Mouse (Mus musculus): ENCODE measurements around the gene Sept6. TPM values are rescaled to one million over a fixed set of nuclear protein-coding genes. Genes with fewer than 3 reads are reported as not detected.

The Sept6 gene
- polyA plus RNA-seq, 1 experiment from 2014 or later: 78.2 TPM

DNA sequence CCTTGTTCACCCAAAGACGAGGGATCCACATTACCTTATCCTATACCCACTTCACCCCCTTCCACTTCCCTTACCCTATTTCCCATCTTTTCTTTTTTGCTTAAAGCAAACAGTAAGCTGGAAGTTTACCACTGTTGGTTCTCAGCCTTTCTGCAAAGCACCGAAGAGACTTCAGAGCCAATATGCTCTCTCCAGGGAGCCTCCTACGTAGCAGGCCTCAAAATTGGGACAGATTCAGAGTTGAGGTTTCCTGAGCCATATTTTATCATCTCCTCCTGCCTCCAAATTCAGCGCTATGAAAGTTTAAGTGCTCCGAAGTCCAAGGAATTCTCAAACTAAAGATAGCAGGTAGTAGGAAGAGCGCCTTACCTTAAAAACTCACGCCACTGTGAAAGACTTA, 14.6 kb downstream of the Sept6 start:
- H3K27me3 ChIP-seq (ENCODE audit: control insufficient read depth, insufficient read depth, low read depth, low read length): no peaks in the 10 kb centered on the region
- ATAC-seq: no peak
- no peak overlapping the region for H3K27ac ChIP-seq (ENCODE audit: low read length)
- no peak overlapping the region for H3K4me2 ChIP-seq (ENCODE audit: low read length)
- H3K9me3 ChIP-seq (replicated peaks; ENCODE audit: control insufficient read depth, low read length, poor library complexity, severe bottlenecking): no peaks in the 10 kb centered on the region
- no peaks in the 10 kb centered on the region for H3K36me3 ChIP-seq (ENCODE audit: control insufficient read depth, insufficient read depth, low read length)
- H3K4me1 ChIP-seq (ENCODE audit: control insufficient read depth, insufficient read depth, low read length): no peaks in the 10 kb centered on the region
- WGBS: 91% methylated on average over 7 of the region's 7 CpGs
- H3K9ac ChIP-seq (ENCODE audit: low read depth, low read length): no peak overlapping the region
- H3K4me3 ChIP-seq (ENCODE audit: low read depth, low read length): no peak overlapping the region

DNA sequence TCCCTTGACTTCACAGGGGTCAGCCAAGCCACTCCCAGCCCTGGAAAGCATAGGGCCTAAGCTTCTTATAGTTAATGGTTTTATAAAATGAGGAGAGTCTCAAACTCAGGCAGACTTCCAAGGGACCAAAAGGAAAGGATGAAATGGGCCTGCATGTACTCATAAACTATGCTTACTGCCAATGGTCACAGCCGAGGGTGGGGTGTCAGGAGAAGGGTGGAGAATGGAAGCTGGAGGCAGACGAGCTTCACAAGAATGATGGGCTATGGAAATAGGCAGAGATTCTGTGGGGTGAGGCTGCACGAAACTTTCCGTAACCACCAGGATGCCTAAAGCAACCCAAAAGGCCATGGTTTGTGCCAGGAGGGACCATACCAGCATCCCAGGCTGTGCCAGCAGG, 15.3 kb downstream of the Sept6 start:
- H3K36me3 ChIP-seq (ENCODE audit: control insufficient read depth, insufficient read depth, low read length): no peaks in the 10 kb centered on the region
- no peaks in the 10 kb centered on the region for H3K4me1 ChIP-seq (ENCODE audit: control insufficient read depth, insufficient read depth, low read length)
- WGBS: 94% methylated on average over 4 of the region's 4 CpGs
- H3K9ac ChIP-seq (ENCODE audit: low read depth, low read length): no peak overlapping the region
- no peak overlapping the region for H3K27ac ChIP-seq (ENCODE audit: low read length)
- no peaks in the 10 kb centered on the region for H3K9me3 ChIP-seq (replicated peaks; ENCODE audit: control insufficient read depth, low read length, poor library complexity, severe bottlenecking)
- H3K27me3 ChIP-seq (ENCODE audit: control insufficient read depth, insufficient read depth, low read depth, low read length): no peaks in the 10 kb centered on the region
- H3K4me2 ChIP-seq (ENCODE audit: low read length): no peak overlapping the region
- ATAC-seq: no peak
- H3K4me3 ChIP-seq (ENCODE audit: low read depth, low read length): no peak overlapping the region

- H3K4me3 ChIP-seq (ENCODE audit: low read depth, low read length): no peak overlapping the region
- no peaks in the 10 kb centered on the region for H3K27me3 ChIP-seq (ENCODE audit: control insufficient read depth, insufficient read depth, low read depth, low read length)
- H3K4me2 ChIP-seq (ENCODE audit: low read length): no peak overlapping the region
- ATAC-seq: no peak
- no peaks in the 10 kb centered on the region for H3K36me3 ChIP-seq (ENCODE audit: control insufficient read depth, insufficient read depth, low read length)
- no peaks in the 10 kb centered on the region for H3K9me3 ChIP-seq (replicated peaks; ENCODE audit: control insufficient read depth, low read length, poor library complexity, severe bottlenecking)
- no peak overlapping the region for H3K27ac ChIP-seq (ENCODE audit: low read length)
- H3K4me1 ChIP-seq (ENCODE audit: control insufficient read depth, insufficient read depth, low read length): no peaks in the 10 kb centered on the region
- no peak overlapping the region for H3K9ac ChIP-seq (ENCODE audit: low read depth, low read length)
- WGBS: 80% methylated on average over 5 of the region's 5 CpGs
Observed at GRCm38 (mm10) chrX:36974905-36975304, 16.7 kb downstream of the Sept6 start.

DNA sequence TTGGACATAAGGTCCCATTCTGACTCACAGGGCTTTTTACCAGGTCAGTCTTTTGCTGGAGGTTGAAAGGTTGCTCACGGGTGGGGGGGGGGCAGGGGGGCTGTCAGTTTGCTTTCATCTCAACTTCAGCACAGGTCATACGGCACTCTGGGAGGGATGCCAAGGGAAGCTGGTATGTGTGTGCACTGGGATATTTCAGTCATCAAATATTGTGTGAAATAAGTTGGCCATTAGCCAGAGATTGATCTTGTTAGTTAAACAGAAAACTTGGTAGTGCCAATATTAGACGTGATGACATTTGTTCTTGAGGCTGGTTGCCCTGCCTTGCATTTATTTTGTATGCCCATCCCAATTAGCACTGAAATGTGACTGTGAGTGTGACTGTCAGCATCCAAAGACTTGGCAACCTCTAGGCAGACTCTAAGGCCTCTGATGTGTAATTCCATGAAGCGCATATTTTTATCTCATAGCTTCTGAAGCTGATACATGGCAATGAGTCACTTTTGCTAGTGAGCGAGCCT, 18.6 kb downstream of the Sept6 start:
- 83% methylated on average over 5 of the region's 5 CpGs for WGBS
- no peak for ATAC-seq
- H3K27me3 ChIP-seq (ENCODE audit: control insufficient read depth, insufficient read depth, low read depth, low read length): no peaks in the 10 kb centered on the region
- no peak overlapping the region for H3K4me2 ChIP-seq (ENCODE audit: low read length)
- H3K9me3 ChIP-seq (replicated peaks; ENCODE audit: control insufficient read depth, low read length, poor library complexity, severe bottlenecking): no peaks in the 10 kb centered on the region
- no peaks in the 10 kb centered on the region for H3K4me1 ChIP-seq (ENCODE audit: control insufficient read depth, insufficient read depth, low read length)
- no peaks in the 10 kb centered on the region for H3K36me3 ChIP-seq (ENCODE audit: control insufficient read depth, insufficient read depth, low read length)
- H3K4me3 ChIP-seq (ENCODE audit: low read depth, low read length): no peak overlapping the region
- H3K27ac ChIP-seq (ENCODE audit: low read length): no peak overlapping the region
- H3K9ac ChIP-seq (ENCODE audit: low read depth, low read length): no peak overlapping the region

DNA sequence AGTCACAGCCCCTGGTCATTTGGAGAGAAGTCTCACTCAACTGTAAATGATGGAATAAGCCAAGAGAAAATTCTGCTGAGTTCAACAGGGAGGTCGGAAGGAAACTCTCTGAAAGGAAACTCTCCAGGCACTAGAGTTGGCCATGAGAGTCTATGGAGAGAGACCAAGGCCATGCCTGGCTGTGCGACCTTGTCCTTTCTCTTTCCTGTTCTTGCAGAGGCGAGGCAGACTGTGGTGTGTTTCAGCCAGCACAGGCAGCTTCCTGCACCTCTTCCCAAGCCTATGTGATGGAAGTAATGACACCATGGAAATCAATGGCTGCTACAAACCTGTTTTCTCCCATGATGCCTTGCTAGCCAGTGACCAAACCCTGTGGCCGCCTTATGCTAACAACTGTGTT, 20.4 kb downstream of the Sept6 start:
- ATAC-seq: no peak
- H3K4me2 ChIP-seq (ENCODE audit: low read length): no peak overlapping the region
- no peak overlapping the region for H3K9ac ChIP-seq (ENCODE audit: low read depth, low read length)
- H3K36me3 ChIP-seq (ENCODE audit: control insufficient read depth, insufficient read depth, low read length): no peaks in the 10 kb centered on the region
- no peak overlapping the region for H3K4me3 ChIP-seq (ENCODE audit: low read depth, low read length)
- H3K9me3 ChIP-seq (replicated peaks; ENCODE audit: control insufficient read depth, low read length, poor library complexity, severe bottlenecking): no peaks in the 10 kb centered on the region
- H3K4me1 ChIP-seq (ENCODE audit: control insufficient read depth, insufficient read depth, low read length): no peaks in the 10 kb centered on the region
- WGBS: 90% methylated on average over 4 of the region's 4 CpGs
- H3K27me3 ChIP-seq (ENCODE audit: control insufficient read depth, insufficient read depth, low read depth, low read length): no peaks in the 10 kb centered on the region
- no peak overlapping the region for H3K27ac ChIP-seq (ENCODE audit: low read length)

DNA sequence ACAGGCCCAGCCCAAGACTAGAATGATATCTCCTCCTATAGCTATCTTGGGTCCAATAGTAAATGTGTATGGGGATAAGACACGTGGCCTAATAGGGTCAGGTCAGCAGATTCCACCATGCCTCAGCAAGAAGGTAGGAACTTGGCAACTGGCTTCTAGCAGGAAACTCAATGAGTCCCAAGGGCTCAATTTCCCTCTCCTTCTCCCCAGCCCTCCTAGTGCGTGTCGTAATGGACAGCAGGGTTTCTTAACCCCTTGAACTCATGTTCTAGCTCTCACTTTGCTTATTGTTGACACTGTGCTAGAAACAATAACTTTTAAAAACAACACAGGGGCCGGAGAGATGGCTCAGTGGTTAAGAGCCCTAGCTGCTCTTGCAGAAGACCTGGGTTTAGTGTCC, 22.1 kb downstream of the Sept6 start:
- Histone ChIP-seq H3K27ac (ENCODE audit: low read length) (no peak overlapping the region), H3K4me1 (ENCODE audit: control insufficient read depth, insufficient read depth, low read length) (no peaks in the 10 kb centered on the region), H3K9me3 (replicated peaks; ENCODE audit: control insufficient read depth, low read length, poor library complexity, severe bottlenecking) (no peaks in the 10 kb centered on the region), H3K4me2 (ENCODE audit: low read length) (no peak overlapping the region), H3K4me3 (ENCODE audit: low read depth, low read length) (no peak overlapping the region), H3K36me3 (ENCODE audit: control insufficient read depth, insufficient read depth, low read length) (no peaks in the 10 kb centered on the region), H3K27me3 (ENCODE audit: control insufficient read depth, insufficient read depth, low read depth, low read length) (no peaks in the 10 kb centered on the region), H3K9ac (ENCODE audit: low read depth, low read length) (no peak overlapping the region)
- no peak for ATAC-seq
- 74% methylated on average over 4 of the region's 4 CpGs for WGBS

DNA sequence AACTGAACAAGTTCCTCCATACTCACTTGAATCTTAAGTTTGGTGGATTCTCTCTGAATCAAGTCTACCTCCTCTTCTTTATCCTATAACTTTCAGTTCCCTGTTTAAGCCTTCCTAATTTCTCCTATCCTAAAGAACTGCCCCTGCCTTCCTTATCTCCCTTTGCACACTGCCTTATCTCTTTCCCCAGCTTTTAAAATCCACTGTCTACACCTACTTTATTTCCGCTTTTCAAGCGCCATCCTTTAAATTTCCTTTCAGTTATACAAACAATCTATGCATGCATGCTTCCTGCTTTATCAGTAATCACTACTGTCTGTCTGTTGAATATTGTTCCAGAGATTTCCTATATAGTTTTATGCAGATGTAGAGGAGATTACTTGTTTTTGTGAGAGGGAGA, 34.9 kb downstream of the Sept6 start:
- H3K27me3 ChIP-seq (ENCODE audit: control insufficient read depth, insufficient read depth, low read depth, low read length): no peaks in the 10 kb centered on the region
- WGBS: 89% methylated on average over 2 of the region's 2 CpGs

GRCm38 (mm10) chrX:36941106-36941505, 50.5 kb downstream of the Sept6 start:
- no peaks in the 10 kb centered on the region for H3K4me1 ChIP-seq (ENCODE audit: control insufficient read depth, insufficient read depth, low read length)
- WGBS: 90% methylated on average over 3 of the region's 3 CpGs
- H3K4me3 ChIP-seq (ENCODE audit: low read depth, low read length): no peak overlapping the region
- no peak for ATAC-seq
- no peaks in the 10 kb centered on the region for H3K27me3 ChIP-seq (ENCODE audit: control insufficient read depth, insufficient read depth, low read depth, low read length)
- H3K9me3 ChIP-seq (replicated peaks; ENCODE audit: control insufficient read depth, low read length, poor library complexity, severe bottlenecking): no peaks in the 10 kb centered on the region; the same call in 1 of the 2 replicates
- H3K36me3 ChIP-seq (ENCODE audit: control insufficient read depth, insufficient read depth, low read length): peaks cover 9% of the 10 kb centered on the region; the same call in 1 of the 2 replicates
- H3K4me2 ChIP-seq (ENCODE audit: low read length): no peak overlapping the region
- H3K9ac ChIP-seq (ENCODE audit: low read depth, low read length): no peak overlapping the region
- no peak overlapping the region for H3K27ac ChIP-seq (ENCODE audit: low read length)

More for the DNA sequence above, 34.9 kb downstream of the Sept6 start:
- Histone ChIP-seq H3K9me3 (replicated peaks; ENCODE audit: control insufficient read depth, low read length, poor library complexity, severe bottlenecking) (no peaks in the 10 kb centered on the region), H3K36me3 (ENCODE audit: control insufficient read depth, insufficient read depth, low read length) (no peaks in the 10 kb centered on the region; the same call in 1 of the 2 replicates), H3K27ac (ENCODE audit: low read length) (no peak overlapping the region), H3K4me1 (ENCODE audit: control insufficient read depth, insufficient read depth, low read length) (no peaks in the 10 kb centered on the region), H3K4me3 (ENCODE audit: low read depth, low read length) (no peak overlapping the region), H3K9ac (ENCODE audit: low read depth, low read length) (no peak overlapping the region), H3K4me2 (ENCODE audit: low read length) (no peak overlapping the region)
- ATAC-seq: no peak

- Histone ChIP-seq H3K27me3 (ENCODE audit: control insufficient read depth, insufficient read depth, low read depth, low read length) (no peaks in the 10 kb centered on the region), H3K9me3 (replicated peaks; ENCODE audit: control insufficient read depth, low read length, poor library complexity, severe bottlenecking) (no peaks in the 10 kb centered on the region; the same call in 1 of the 2 replicates), H3K27ac (ENCODE audit: low read length) (no peak overlapping the region), H3K36me3 (ENCODE audit: control insufficient read depth, insufficient read depth, low read length) (peaks cover 9% of the 10 kb centered on the region; the same call in 1 of the 2 replicates), H3K9ac (ENCODE audit: low read depth, low read length) (no peak overlapping the region), H3K4me1 (ENCODE audit: control insufficient read depth, insufficient read depth, low read length) (no peaks in the 10 kb centered on the region), H3K4me3 (ENCODE audit: low read depth, low read length) (no peak overlapping the region), H3K4me2 (ENCODE audit: low read length) (no peak overlapping the region)
- 75% methylated on average over 4 of the region's 4 CpGs for WGBS
- no peak for ATAC-seq
Observed at GRCm38 (mm10) chrX:36939806-36940413, 51.7 kb downstream of the Sept6 start.
